Mouse (Mus musculus) liver, embryonic 14.5 days (tissue): ENCODE results near the gene Rmnd5a. TPM values are rescaled to one million over a fixed set of nuclear protein-coding genes. Genes with fewer than 3 reads are reported as not detected.

Experiments used
- ATAC-seq: fragments of 200-750 bp; cut with Nextera tagmentation; 2 replicates; pipeline ENCODE4 v1.8.0; 2017; ENCODE audit warnings: moderate number of reproducible peaks, mild to moderate bottlenecking, moderate library complexity; ENCODE audit not compliant: insufficient read depth
- DNase-seq, 3 experiments: peaks; one replicate each; pipeline ENCODE4 v3.0.0-alpha.2; 2012 to 2013; ENCODE audit warnings: low read depth in 3 of 3, low spot score in 3 of 3
- H3K27ac ChIP-seq: fragments of 300-500 bp; sonication (generic); 2 replicates; pipeline ENCODE4 v1.5.1; 2014; ENCODE audit warnings: moderate library complexity, mild to moderate bottlenecking, control low read depth, inconsistent platforms
- H3K27me3 ChIP-seq: fragments of 300-500 bp; sonication (generic); 2 replicates; pipeline ENCODE4 v1.6.1; 2014; ENCODE audit warnings: mild to moderate bottlenecking, low read length, moderate library complexity; ENCODE audit not compliant: control insufficient read depth, insufficient read depth
- H3K36me3 ChIP-seq: fragments of 300-500 bp; sonication (generic); replicated peaks from 2 replicates; pipeline ENCODE4 v1.6.1; 2014; ENCODE audit warnings: low read depth; ENCODE audit not compliant: control insufficient read depth, insufficient read depth
- H3K4me1 ChIP-seq, 2 experiments: fragments of 200-500 bp in 1 of 2; fragments of 300-500 bp in 1 of 2; sonication (generic) in 1 of 2; replicated peaks; 2 replicates each; pipeline ENCODE4 v1.6.1; 2012 to 2014; ENCODE audit warnings: antibody characterized with exemption in 1 of 2, inconsistent platforms in 1 of 2, low read length in 1 of 2; ENCODE audit not compliant: control insufficient read depth in 2 of 2, insufficient read depth in 2 of 2
- H3K4me2 ChIP-seq: fragments of 300-500 bp; sonication (generic); 2 replicates; pipeline ENCODE4 v1.6.1; 2014; ENCODE audit warnings: low read depth, mild to moderate bottlenecking, control low read depth, moderate library complexity
- H3K4me3 ChIP-seq, 2 experiments: fragments of 200-500 bp in 1 of 2; fragments of 300-500 bp in 1 of 2; sonication (generic) in 1 of 2; 2 replicates each; pipeline ENCODE4 v1.5.1; 2012 to 2014; ENCODE audit warnings: low read depth in 2 of 2, low read length in 2 of 2, mild to moderate bottlenecking in 2 of 2, control low read depth in 1 of 2, inconsistent platforms in 1 of 2, moderate library complexity in 1 of 2; ENCODE audit not compliant: insufficient read depth in 1 of 2
- H3K9ac ChIP-seq: fragments of 300-500 bp; sonication (generic); replicated peaks from 2 replicates; pipeline ENCODE4 v1.6.1; 2014; ENCODE audit warnings: mild to moderate bottlenecking, control low read depth, moderate library complexity
- H3K9me3 ChIP-seq: fragments of 300-500 bp; sonication (generic); 2 replicates; pipeline ENCODE4 v1.6.1; 2016; ENCODE audit warnings: low read length, mixed read lengths; ENCODE audit not compliant: control insufficient read depth
- CTCF ChIP-seq: IDR thresholded peaks from 2 replicates; pipeline ENCODE4 v1.5.1; 2016; ENCODE audit warnings: antibody characterized with exemption, low read depth, control low read depth
- EP300 ChIP-seq: IDR thresholded peaks from 2 replicates; pipeline ENCODE4 v1.6.1; 2016; ENCODE audit warnings: antibody characterized with exemption, low read depth
- WGBS: fragments of 180-500 bp; shearing (Covaris S2); extraction: QIAGEN DNeasy Blood & Tissue Kit; methylation state at CpG from one replicate; pipeline ENCODE4 v1.1.7; 2014; ENCODE audit not compliant: insufficient replicate concordance; 5-methylcytosine and 5-hydroxymethylcytosine counted together
- polyA plus RNA-seq, 2 experiments: library from polyadenylated mRNA; depleted of rRNA in 1 of 2; stranded (reverse) in 1 of 2; unstranded in 1 of 2; fragments of >200 nt; fragmentation: Nextera tagmentation in 1 of 2; extraction: Ambion mirVana in 1 of 2; gene quantifications; 2 replicates each; pipeline versions ENCODE4 v1.2.1 to v1.2.3; 2012 to 2014

Rmnd5a gene
- polyA plus RNA-seq, 2 experiments: 4.5 to 14.8 TPM

GRCm38 (mm10) chr6:71475604-71476003 is 35.2 kb upstream of the Rmnd5a start:
- 72% methylated on average over 3 of the region's 3 CpGs for WGBS
- Histone ChIP-seq H3K36me3 (no peaks in the 10 kb centered on the region), H3K27ac (no peak overlapping the region), H3K4me2 (no peak overlapping the region), H3K27me3 (no peaks in the 10 kb centered on the region), H3K4me1 (peaks cover 0 to 4% of the 10 kb centered on the region in 2 experiments; a peak in 2 of 4 replicates), H3K9me3 (no peaks in the 10 kb centered on the region), H3K4me3 (no peak overlapping the region), H3K9ac (no peak overlapping the region)
- TF ChIP-seq EP300 (no peak), CTCF (no peak)
- DNase-seq (no peak), ATAC-seq (no peak)

- DNase-seq: no peak
- Histone ChIP-seq H3K9me3 (no peaks in the 10 kb centered on the region), H3K4me3 (no peak overlapping the region), H3K4me2 (no peak overlapping the region), H3K36me3 (no peaks in the 10 kb centered on the region), H3K27ac (no peak overlapping the region), H3K9ac (no peak overlapping the region), H3K4me1 (no peaks in the 10 kb centered on the region; a peak in 2 of 4 replicates), H3K27me3 (no peaks in the 10 kb centered on the region)
- no peak for TF ChIP-seq EP300
- no peak for TF ChIP-seq CTCF
- WGBS: 19% methylated on average over 1 of the region's 1 CpGs
- ATAC-seq: no peak
Measured at GRCm38 (mm10) chr6:71472786-71473185, 32.3 kb upstream of the Rmnd5a start.

GRCm38 (mm10) chr6:71471830-71472520 is 31.5 kb upstream of the Rmnd5a start:
- no peak overlapping the region for H3K9ac ChIP-seq
- 49% methylated on average over 4 of the region's 4 CpGs for WGBS
- no peak for ATAC-seq

GRCm38 (mm10) chr6:71469291-71469690 is 28.9 kb upstream of the Rmnd5a start:
- H3K4me3 ChIP-seq: no peak overlapping the region
- H3K36me3 ChIP-seq: no peaks in the 10 kb centered on the region
- no peak overlapping the region for H3K9ac ChIP-seq
- H3K4me2 ChIP-seq: no peak overlapping the region
- no peaks in the 10 kb centered on the region for H3K27me3 ChIP-seq
- DNase-seq: no peak
- TF ChIP-seq EP300 (no peak), CTCF (no peak)
- no peaks in the 10 kb centered on the region for H3K9me3 ChIP-seq
- 45% methylated on average over 3 of the region's 3 CpGs for WGBS
- H3K4me1 ChIP-seq: no peaks in the 10 kb centered on the region; a peak in 1 of 4 replicates
- no peak overlapping the region for H3K27ac ChIP-seq
- no peak for ATAC-seq

More at GRCm38 (mm10) chr6:71471830-71472520, 31.5 kb upstream of the Rmnd5a start:
- no peaks in the 10 kb centered on the region for H3K27me3 ChIP-seq
- no peaks in the 10 kb centered on the region for H3K9me3 ChIP-seq
- DNase-seq: no peak
- no peak overlapping the region for H3K4me3 ChIP-seq
- no peak overlapping the region for H3K4me2 ChIP-seq
- H3K4me1 ChIP-seq: no peaks in the 10 kb centered on the region; a peak in 2 of 4 replicates
- TF ChIP-seq EP300: no peak
- no peak for TF ChIP-seq CTCF
- no peaks in the 10 kb centered on the region for H3K36me3 ChIP-seq
- H3K27ac ChIP-seq: no peak overlapping the region

- Histone ChIP-seq H3K36me3 (no peaks in the 10 kb centered on the region), H3K4me2 (no peak overlapping the region), H3K4me1 (no peaks in the 10 kb centered on the region), H3K4me3 (no peak overlapping the region), H3K9me3 (no peaks in the 10 kb centered on the region), H3K27me3 (no peaks in the 10 kb centered on the region), H3K9ac (no peak overlapping the region), H3K27ac (no peak overlapping the region)
- DNase-seq: no peak
- TF ChIP-seq CTCF (no peak), EP300 (no peak)
- 74% methylated on average over 4 of the region's 4 CpGs for WGBS
- ATAC-seq: no peak
Measured at GRCm38 (mm10) chr6:71467766-71468165, 27.3 kb upstream of the Rmnd5a start.
